Mouse (Mus musculus): Measurements from ENCODE around the gene Gm14419. TPM values are rescaled to one million over a fixed set of nuclear protein-coding genes. Genes with fewer than 3 reads are reported as not detected.
"Not testable (repeated sequence)": the region's sequence is repeated elsewhere in the genome, so short reads cannot be mapped to it uniquely, and the experiment has no call there.

Gm14419 gene
- total RNA-seq (2021) (10 to 100 TPM; 23.1 to 40.2 TPM), polyA plus RNA-seq (2012; rRNA removed) (0.27 and 0.50 TPM in 2 replicates)
- long read RNA-seq, partial matches to known transcripts = 0 of 3 reads
- long read RNA-seq, other reads (novel, unspliced or antisense) = 1 of 3 reads

- not testable (repeated sequence) for DNase-seq
Measured at GRCm38 (mm10) chr2:177000656-177001055, at the start of gene Gm14419. Gene Gm14419 (plus strand): TSS chr2:177000956.

Other genes starting within 250 kb of the Gm14419 start
- 10 to 100 TPM in 1 of 2 experiments, 1 to 10 TPM in 1; 9.0 to 10.3 TPM for gene Gm14295, start 202.3 kb upstream of the Gm14419 start, total RNA-seq (2021)
- gene Gm14295, start 202.3 kb upstream of the Gm14419 start, polyA plus RNA-seq (2012; rRNA removed) = 0.51 and 0.73 TPM in 2 replicates
- gene Gm14408, start 169.8 kb upstream of the Gm14419 start, total RNA-seq (2021) = not detected
- gene Gm14408, start 169.8 kb upstream of the Gm14419 start, polyA plus RNA-seq (2012; rRNA removed) = not detected in 2 replicates
- 10 to 100 TPM in 1 of 2 experiments, 1 to 10 TPM in 1; 6.4 to 11.8 TPM for gene Gm14296, start 73.1 kb upstream of the Gm14419 start, total RNA-seq (2021)
- 0.54 and 0.90 TPM in 2 replicates for gene Gm14296, start 73.1 kb upstream of the Gm14419 start, polyA plus RNA-seq (2012; rRNA removed)
- gene Gm14401, start 73.4 kb downstream of the Gm14419 start, total RNA-seq (2021) = 1 to 10 TPM in 1 of 2 experiments, under 1 TPM in 1; 0.73 to 1.6 TPM
- gene Gm14401, start 73.4 kb downstream of the Gm14419 start, polyA plus RNA-seq (2012; rRNA removed) = not detected in 2 replicates
- gene Gm14410, start 205.5 kb downstream of the Gm14419 start, total RNA-seq (2021) = 10 to 100 TPM; 29.3 to 42.7 TPM
- gene Gm14410, start 205.5 kb downstream of the Gm14419 start, polyA plus RNA-seq (2012; rRNA removed) = 0.23 and 0.55 TPM in 2 replicates

All from adrenal gland, adult 2 months (tissue).